Mouse (Mus musculus): ENCODE measurements around the gene Slc35f6.

DNA sequence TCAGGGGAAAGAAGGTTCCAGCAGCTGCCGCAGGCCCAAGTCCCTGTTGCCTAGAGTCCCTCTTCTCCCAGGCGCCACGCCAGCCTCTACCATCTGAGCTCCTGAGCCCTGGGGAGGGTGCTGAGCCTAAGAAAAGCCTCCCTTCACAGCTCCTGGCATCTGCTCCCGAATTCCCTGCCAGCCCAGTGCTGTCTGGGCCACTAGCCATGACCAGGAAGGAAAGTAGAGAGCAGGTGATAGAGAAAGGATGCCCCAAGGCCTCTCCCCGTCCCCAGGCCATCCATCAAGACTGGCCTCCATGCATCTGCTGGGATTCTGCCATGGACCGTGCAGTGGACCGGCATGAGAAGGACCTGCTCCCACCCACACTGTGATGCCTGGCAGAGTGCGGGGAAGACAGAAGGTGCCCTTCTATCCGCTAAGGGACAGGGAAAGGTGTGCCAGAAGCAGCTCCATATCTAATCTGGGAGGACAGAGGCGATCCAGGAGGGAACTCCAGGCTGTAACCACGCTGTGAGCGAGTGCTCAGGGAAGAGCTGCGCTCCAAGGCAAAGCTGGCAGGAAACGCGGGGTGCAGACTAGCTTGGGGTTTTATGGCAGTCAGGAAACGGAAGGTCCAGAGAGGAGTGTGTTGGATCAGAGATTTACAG is 41.2 kb upstream of the Slc35f6 start:
- TF ChIP-seq CTCF (IDR thresholded peaks at IDR 0.05; ENCODE audit: extremely low read depth, insufficient read length, insufficient replicate concordance, low read depth, low read length) (no peak), POLR2A (IDR thresholded peaks at IDR 0.05; ENCODE audit: low read depth, low read length) (no peak)

Measured in small intestine, adult 2 months (tissue).